ENCODE assay signal across 7 mouse cellular contexts in genomic region chr5:5379870-5380730, GRCm38 (mm10). TPM values are rescaled to one million over a fixed set of nuclear protein-coding genes. Genes with fewer than 3 reads are reported as not detected.
A peak's percentile ranks its signal among the peaks of the same experiment; 100 is the strongest.
DNase-seq lines count a peak whose midpoint lies in the region; ATAC-seq and TF ChIP-seq lines count a peak whose summit lies in the region.

No protein-coding gene starts in this region.

- peak; percentile 72 for DNase-seq in adrenal gland, postnatal 25 days
- DNase-seq in embryo, embryonic 11.5 days (ENCODE audit: low read depth, low spot score), result peak; percentile 45
- DNase-seq in heart, adult 11 months, result peak; percentile 97
- peak; percentile 62 for DNase-seq in kidney, adult 18-20 months
- peak in 1 of 2 experiments; percentile 5 for DNase-seq in spleen, adult 2 months (ENCODE audit: low read depth in 1 of 2, low spot score in 2 of 2)

- H3K4me1 ChIP-seq in limb, embryonic 12.5 days (replicated peaks), result peaks cover 26% of the 10 kb centered on the region
- H3K4me1 ChIP-seq in midbrain, embryonic 12.5 days, result peaks cover 13% of the 10 kb centered on the region
- no peaks in the 10 kb centered on the region for H3K4me1 ChIP-seq in spleen, adult 2 months (ENCODE audit: control insufficient read depth, insufficient read depth, insufficient read length)

- no peaks in the 10 kb centered on the region for H3K36me3 ChIP-seq in limb, embryonic 12.5 days
- no peaks in the 10 kb centered on the region for H3K36me3 ChIP-seq in midbrain, embryonic 12.5 days
- H3K36me3 ChIP-seq in spleen, adult 2 months (ENCODE audit: control insufficient read depth, insufficient read depth, low read length), result no peaks in the 10 kb centered on the region

- peak overlapping the region; percentile 95 for H3K27ac ChIP-seq in limb, embryonic 12.5 days
- peak overlapping the region; percentile 93 for H3K27ac ChIP-seq in midbrain, embryonic 12.5 days (replicated peaks)
- H3K27ac ChIP-seq in spleen, adult 2 months (ENCODE audit: insufficient read depth, low read length), result peak overlapping the region; percentile 66; the same call in 1 of the 2 replicates

- peak overlapping the region; percentile 69 for H3K4me2 ChIP-seq in limb, embryonic 12.5 days
- peak overlapping the region; percentile 61 for H3K4me2 ChIP-seq in midbrain, embryonic 12.5 days (replicated peaks)

- no peaks in the 10 kb centered on the region for H3K27me3 ChIP-seq in limb, embryonic 12.5 days
- H3K27me3 ChIP-seq in midbrain, embryonic 12.5 days, result no peaks in the 10 kb centered on the region
- peaks cover 13% of the 10 kb centered on the region for H3K27me3 ChIP-seq in spleen, adult 2 months (ENCODE audit: control insufficient read depth, insufficient read depth, low read length)

- under 1% methylated on average over 90 of the region's 128 CpGs for WGBS in limb, embryonic 12.5 days
- WGBS in midbrain, embryonic 12.5 days, result under 1% methylated on average over 71 of the region's 128 CpGs
- WGBS in spleen, adult 2 months, result 1% methylated on average over 109 of the region's 128 CpGs

- TF ChIP-seq CTCF in spleen, adult 2 months (IDR thresholded peaks at IDR 0.05; ENCODE audit: extremely low read depth, insufficient read depth, insufficient read length, insufficient replicate concordance), result no peak

- peak overlapping the region; percentile 71 for H3K4me3 ChIP-seq in limb, embryonic 12.5 days (replicated peaks)
- peak overlapping the region; percentile 73 for H3K4me3 ChIP-seq in midbrain, embryonic 12.5 days
- peak overlapping the region; percentile 58 for H3K4me3 ChIP-seq in spleen, adult 2 months (ENCODE audit: extremely low read depth, insufficient read depth, insufficient read length)

- no peaks in the 10 kb centered on the region for H3K9me3 ChIP-seq in limb, embryonic 12.5 days
- no peaks in the 10 kb centered on the region for H3K9me3 ChIP-seq in midbrain, embryonic 12.5 days

- peak overlapping the region; percentile 90 for H3K9ac ChIP-seq in limb, embryonic 12.5 days (replicated peaks)
- H3K9ac ChIP-seq in midbrain, embryonic 12.5 days (replicated peaks), result peak overlapping the region; percentile 91

- peak; percentile 85 for ATAC-seq in limb, embryonic 12.5 days (ENCODE audit: insufficient number of reproducible peaks, insufficient read depth, low FRiP score, low TSS enrichment, low read depth)
- peak; percentile 95 for ATAC-seq in midbrain, embryonic 12.5 days (ENCODE audit: low FRiP score, low read depth)

- no peak for TF ChIP-seq POLR2A in spleen, adult 2 months (IDR thresholded peaks at IDR 0.05; ENCODE audit: low read depth, low read length)

RNA-seq across cellular contexts. Expression of gene Cdk14, which starts 40.0 kb away (rescaled TPM):
- total RNA-seq in adrenal gland, postnatal 25 days (2021), result 8.5 and 9.4 TPM in 2 replicates
- 25.7 and 27.6 TPM in 2 replicates for polyA plus RNA-seq in limb, embryonic 12.5 days (2016; fragmentation: Nextera tagmentation; extraction: Ambion mirVana)
- polyA plus RNA-seq in midbrain, embryonic 12.5 days (2016; fragmentation: Nextera tagmentation; extraction: Ambion mirVana), result 33.5 and 38.1 TPM in 2 replicates
- polyA plus RNA-seq in spleen, adult 2 months (2012; rRNA removed), result 1.9 and 2.9 TPM in 2 replicates
